Mouse (Mus musculus): ENCODE measurements around the gene Upk2. TPM values are rescaled to one million over a fixed set of nuclear protein-coding genes. Genes with fewer than 3 reads are reported as not detected.
"Not testable (repeated sequence)": the region's sequence is repeated elsewhere in the genome, so short reads cannot be mapped to it uniquely, and the experiment has no call there.

Upk2 gene
- polyA plus RNA-seq, 1 experiment from 2014 or later, result 0.83 TPM

DNA sequence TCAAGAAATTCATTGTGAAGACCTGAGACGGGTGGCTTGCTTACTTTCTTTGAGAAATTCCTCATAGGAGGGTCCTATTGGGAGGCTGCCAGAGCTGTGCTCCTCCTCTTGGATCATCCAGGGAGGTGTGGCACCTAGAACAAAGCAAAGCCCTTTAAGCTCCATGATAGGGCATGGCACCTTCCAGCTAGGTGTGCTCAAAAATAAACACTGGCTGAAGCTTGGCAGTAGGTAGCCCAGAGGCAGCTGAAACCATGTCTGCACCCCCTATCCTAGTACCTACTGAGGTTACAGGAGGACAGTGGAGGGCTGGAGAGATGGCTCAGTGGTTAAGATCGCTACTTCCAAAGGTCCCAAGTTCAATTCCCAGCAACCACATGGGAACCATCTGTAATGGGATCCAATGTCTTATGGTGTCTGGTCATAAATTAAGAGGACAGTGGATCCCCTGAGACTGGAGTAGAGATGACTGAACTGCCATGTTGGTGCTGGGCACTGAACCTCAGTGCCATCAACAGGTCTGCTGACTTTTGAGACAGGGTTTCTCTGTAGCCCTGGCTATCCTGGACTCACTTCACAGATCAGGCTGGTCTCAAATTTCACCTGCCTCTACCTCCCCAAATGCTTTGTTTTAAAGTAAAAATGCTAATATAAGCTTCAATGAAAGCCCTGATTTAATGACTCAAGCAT, 44.0 kb downstream of the Upk2 start:
- Histone ChIP-seq H3K27me3 (ENCODE audit: control insufficient read depth, insufficient read depth, low read length) (no peaks in the 10 kb centered on the region), H3K9ac (ENCODE audit: low read depth, low read length) (no peak overlapping the region), H3K9me3 (ENCODE audit: control insufficient read depth, low read length) (no peaks in the 10 kb centered on the region), H3K27ac (ENCODE audit: low read depth, low read length) (no peak overlapping the region), H3K4me3 (ENCODE audit: low read depth, low read length) (no peak overlapping the region), H3K36me3 (ENCODE audit: control insufficient read depth, insufficient read depth, low read length) (peaks cover 8% of the 10 kb centered on the region; the same call in 1 of the 2 replicates), H3K4me2 (replicated peaks; ENCODE audit: low read depth, low read length) (no peak overlapping the region), H3K4me1 (replicated peaks; ENCODE audit: control insufficient read depth, insufficient read depth, low read length) (no peaks in the 10 kb centered on the region)
- ATAC-seq (ENCODE audit: low FRiP score), result no peak
- 80% methylated on average over 2 of the region's 2 CpGs for WGBS
- no peak for DNase-seq (ENCODE audit: low spot score)

DNA sequence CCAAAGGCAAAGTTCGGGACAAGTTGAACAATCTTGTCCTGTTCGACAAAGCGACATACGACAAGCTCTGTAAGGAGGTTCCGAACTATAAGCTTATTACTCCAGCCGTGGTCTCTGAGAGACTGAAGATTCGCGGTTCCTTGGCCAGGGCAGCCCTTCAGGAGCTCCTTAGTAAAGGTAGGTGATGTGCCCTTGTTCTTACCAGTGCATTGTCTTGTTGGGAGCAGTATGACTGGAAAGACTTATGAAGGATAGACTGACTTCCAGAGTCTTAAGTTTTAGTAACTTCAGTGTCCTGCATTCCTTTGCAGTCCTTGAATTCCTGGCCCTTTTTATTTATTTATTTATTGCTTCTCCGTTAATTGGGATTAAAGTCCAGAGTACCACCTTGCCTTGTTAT, 46.1 kb downstream of the Upk2 start:
- H3K27ac ChIP-seq (ENCODE audit: low read depth, low read length); DNase-seq (ENCODE audit: low spot score); H3K36me3 ChIP-seq (ENCODE audit: control insufficient read depth, insufficient read depth, low read length); H3K9ac ChIP-seq (ENCODE audit: low read depth, low read length); H3K4me1 ChIP-seq (replicated peaks; ENCODE audit: control insufficient read depth, insufficient read depth, low read length); H3K9me3 ChIP-seq (ENCODE audit: control insufficient read depth, low read length); H3K27me3 ChIP-seq (ENCODE audit: control insufficient read depth, insufficient read depth, low read length); ATAC-seq (ENCODE audit: low FRiP score): not testable (repeated sequence)
- Histone ChIP-seq H3K4me2 (replicated peaks; ENCODE audit: low read depth, low read length) (peak overlapping the region; percentile 54), H3K4me3 (ENCODE audit: low read depth, low read length) (peak overlapping the region; percentile 87)
- WGBS, result 82% methylated on average over 9 of the region's 9 CpGs

DNA sequence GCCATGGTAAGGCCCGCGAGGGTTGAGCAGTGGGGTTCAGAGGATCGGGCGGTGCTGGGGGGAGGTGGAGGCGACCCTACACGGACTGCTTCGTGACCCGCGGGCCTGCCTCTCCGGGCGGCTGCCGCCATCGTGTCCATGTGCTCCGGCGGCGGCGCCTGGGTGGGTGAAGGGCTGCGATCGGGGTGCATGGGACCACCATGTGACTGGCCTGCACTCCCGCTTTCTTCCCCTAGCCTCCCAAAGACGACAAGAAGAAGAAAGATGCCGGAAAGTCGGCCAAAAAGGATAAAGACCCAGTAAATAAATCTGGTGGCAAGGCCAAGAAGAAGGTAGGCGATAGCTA, 47.1 kb downstream of the Upk2 start:
- H3K9me3 ChIP-seq (ENCODE audit: control insufficient read depth, low read length), result no peaks in the 10 kb centered on the region
- H3K4me2 ChIP-seq (replicated peaks; ENCODE audit: low read depth, low read length), result peak overlapping the region; percentile 54
- peak overlapping the region; percentile 92; the same call in 1 of the 2 replicates for H3K27ac ChIP-seq (ENCODE audit: low read depth, low read length)
- H3K4me1 ChIP-seq (replicated peaks; ENCODE audit: control insufficient read depth, insufficient read depth, low read length), result no peaks in the 10 kb centered on the region
- H3K9ac ChIP-seq (ENCODE audit: low read depth, low read length), result peak overlapping the region; percentile 81
- 2% methylated on average over 24 of the region's 24 CpGs for WGBS
- DNase-seq (ENCODE audit: low spot score) (no peak), ATAC-seq (ENCODE audit: low FRiP score) (no peak)
- peaks cover 7% of the 10 kb centered on the region; the same call in 1 of the 2 replicates for H3K36me3 ChIP-seq (ENCODE audit: control insufficient read depth, insufficient read depth, low read length)
- H3K4me3 ChIP-seq (ENCODE audit: low read depth, low read length), result peak overlapping the region; percentile 87
- no peaks in the 10 kb centered on the region for H3K27me3 ChIP-seq (ENCODE audit: control insufficient read depth, insufficient read depth, low read length)

DNA sequence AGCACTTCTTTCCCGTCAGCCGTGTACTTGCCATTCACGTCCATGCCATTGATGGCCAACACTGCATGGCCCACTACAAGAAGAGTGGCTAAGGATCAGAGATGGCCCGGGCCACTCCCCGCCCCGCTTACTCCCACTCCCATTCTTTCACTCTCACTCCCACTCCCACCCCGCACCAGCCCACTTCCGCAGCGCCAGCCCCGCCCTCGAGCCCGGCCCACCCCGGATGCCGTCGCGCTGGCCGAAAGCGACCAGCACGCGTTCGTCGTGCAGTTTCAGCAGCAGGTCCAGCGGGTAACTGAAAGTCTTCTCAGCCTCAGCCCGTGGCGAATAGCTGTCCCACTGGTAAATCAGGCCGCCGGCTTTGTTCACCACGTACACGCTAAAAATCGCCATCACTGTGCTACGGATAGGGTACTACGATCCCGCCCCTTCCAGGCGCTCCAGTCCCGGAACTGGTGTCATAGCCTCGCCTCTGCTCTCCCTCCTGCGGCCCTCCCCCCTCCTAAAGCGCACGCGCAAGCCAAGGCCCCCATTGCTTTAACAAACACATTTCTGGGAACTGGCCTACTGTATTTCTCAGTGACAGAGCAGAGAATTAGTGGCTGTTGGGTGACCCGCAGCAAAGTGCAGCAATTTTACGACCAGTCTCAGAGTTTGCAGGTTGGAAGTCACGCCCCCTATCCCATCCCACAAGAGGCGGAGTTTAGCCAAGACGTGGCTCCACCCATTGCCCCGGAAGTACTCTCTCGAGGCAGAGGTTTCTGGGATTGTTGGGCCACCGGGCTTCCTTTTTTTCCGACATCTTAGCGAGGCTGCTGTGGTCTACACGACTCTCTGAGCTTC, 47.6 kb downstream of the Upk2 start, which contains the start of the genes Rps25 and Trappc4:
Rps25 (plus strand) TSS at position 234 of the 846 bp plus-strand sequence.
Trappc4 (minus strand) TSS at position 695 of the 846 bp plus-strand sequence.
- H3K9ac ChIP-seq (ENCODE audit: low read depth, low read length), result peak within 1 kb of the TSS; percentile 81
- DNase-seq (ENCODE audit: low spot score) (peak; percentile 97), ATAC-seq (ENCODE audit: low FRiP score) (peak; percentile 97)
- peak within 1 kb of the TSS; percentile 92 for H3K27ac ChIP-seq (ENCODE audit: low read depth, low read length)
- H3K9me3 ChIP-seq (ENCODE audit: control insufficient read depth, low read length), result no peaks in the 10 kb centered on the region
- H3K4me2 ChIP-seq (replicated peaks; ENCODE audit: low read depth, low read length), result peak within 1 kb of the TSS; percentile 60
- WGBS, result 0% methylated on average over 48 of the region's 51 CpGs
- H3K27me3 ChIP-seq (ENCODE audit: control insufficient read depth, insufficient read depth, low read length), result no peaks in the 10 kb centered on the region
- H3K4me1 ChIP-seq (replicated peaks; ENCODE audit: control insufficient read depth, insufficient read depth, low read length), result no peaks in the 10 kb centered on the region
- H3K4me3 ChIP-seq (ENCODE audit: low read depth, low read length), result peak within 1 kb of the TSS; percentile 87
- peaks cover 5% of the 10 kb centered on the region; the same call in 1 of the 2 replicates for H3K36me3 ChIP-seq (ENCODE audit: control insufficient read depth, insufficient read depth, low read length)

DNA sequence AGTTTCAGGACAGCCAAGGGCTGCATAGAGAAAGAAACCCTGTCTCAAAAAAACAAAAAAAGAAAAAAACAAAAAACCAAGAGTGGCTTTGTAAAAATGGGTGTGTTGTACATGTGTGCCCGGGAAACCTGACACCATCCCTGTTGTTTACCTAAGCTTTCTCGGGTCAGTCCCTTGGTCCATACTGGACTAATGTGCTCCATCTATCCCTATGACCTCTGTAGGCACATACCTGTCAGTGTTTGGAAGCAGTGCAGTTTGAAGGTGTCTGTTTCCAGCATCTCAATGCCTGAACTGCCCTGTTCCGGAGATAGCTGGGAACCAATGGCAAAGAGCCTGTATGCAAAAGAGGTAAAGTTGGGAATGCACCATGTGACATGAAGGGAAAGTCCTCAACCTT, 49.8 kb downstream of the Upk2 start:
- Histone ChIP-seq H3K36me3 (ENCODE audit: control insufficient read depth, insufficient read depth, low read length) (no peaks in the 10 kb centered on the region; the same call in 1 of the 2 replicates), H3K27ac (ENCODE audit: low read depth, low read length) (no peak overlapping the region), H3K4me3 (ENCODE audit: low read depth, low read length) (no peak overlapping the region), H3K27me3 (ENCODE audit: control insufficient read depth, insufficient read depth, low read length) (no peaks in the 10 kb centered on the region), H3K9ac (ENCODE audit: low read depth, low read length) (no peak overlapping the region), H3K4me1 (replicated peaks; ENCODE audit: control insufficient read depth, insufficient read depth, low read length) (no peaks in the 10 kb centered on the region), H3K4me2 (replicated peaks; ENCODE audit: low read depth, low read length) (no peak overlapping the region), H3K9me3 (ENCODE audit: control insufficient read depth, low read length) (no peaks in the 10 kb centered on the region)
- ATAC-seq (ENCODE audit: low FRiP score) (no peak), DNase-seq (ENCODE audit: low spot score) (no peak)
- WGBS, result 81% methylated on average over 3 of the region's 3 CpGs

Other genes starting within 250 kb of the Upk2 start
- 22.7 and 24.7 TPM in 2 replicates for gene Cbl, start 220.9 kb downstream of the Upk2 start, polyA plus RNA-seq (2014; fragmentation: Nextera tagmentation; extraction: Ambion mirVana)
- gene Ccdc153, start 214.3 kb downstream of the Upk2 start, polyA plus RNA-seq (2014; fragmentation: Nextera tagmentation; extraction: Ambion mirVana), result not detected in 2 replicates
- gene Pdzd3, start 203.5 kb downstream of the Upk2 start, polyA plus RNA-seq (2014; fragmentation: Nextera tagmentation; extraction: Ambion mirVana), result 0.13 TPM in 1 of 2 replicates, not detected in the other
- 1.9 and 2.9 TPM in 2 replicates for gene Nlrx1, start 186.4 kb downstream of the Upk2 start, polyA plus RNA-seq (2014; fragmentation: Nextera tagmentation; extraction: Ambion mirVana)
- gene Abcg4, start 166.4 kb downstream of the Upk2 start, polyA plus RNA-seq (2014; fragmentation: Nextera tagmentation; extraction: Ambion mirVana), result 2.9 and 5.7 TPM in 2 replicates
- 23.1 and 23.2 TPM in 2 replicates for gene Hinfp, start 149.3 kb downstream of the Upk2 start, polyA plus RNA-seq (2014; fragmentation: Nextera tagmentation; extraction: Ambion mirVana)
- gene C2cd2l, start 134.7 kb downstream of the Upk2 start, polyA plus RNA-seq (2014; fragmentation: Nextera tagmentation; extraction: Ambion mirVana), result 10.1 and 11.4 TPM in 2 replicates
- 47.7 and 51.6 TPM in 2 replicates for gene Dpagt1, start 129.0 kb downstream of the Upk2 start, polyA plus RNA-seq (2014; fragmentation: Nextera tagmentation; extraction: Ambion mirVana)
- 340 and 346 TPM in 2 replicates for gene H2afx, start 120.3 kb downstream of the Upk2 start, polyA plus RNA-seq (2014; fragmentation: Nextera tagmentation; extraction: Ambion mirVana)
- 134 and 151 TPM in 2 replicates for gene Hmbs, start 110.7 kb downstream of the Upk2 start, polyA plus RNA-seq (2014; fragmentation: Nextera tagmentation; extraction: Ambion mirVana)
- gene Vps11, start 93.3 kb downstream of the Upk2 start, polyA plus RNA-seq (2014; fragmentation: Nextera tagmentation; extraction: Ambion mirVana), result 23.4 and 31.5 TPM in 2 replicates
- 29.7 and 31.8 TPM in 2 replicates for gene Hyou1, start 75.5 kb downstream of the Upk2 start, polyA plus RNA-seq (2014; fragmentation: Nextera tagmentation; extraction: Ambion mirVana)
- gene Slc37a4, start 58.1 kb downstream of the Upk2 start, polyA plus RNA-seq (2014; fragmentation: Nextera tagmentation; extraction: Ambion mirVana), result 27.9 and 31.5 TPM in 2 replicates
- gene Rps25, start 47.8 kb downstream of the Upk2 start, polyA plus RNA-seq (2014; fragmentation: Nextera tagmentation; extraction: Ambion mirVana), result 1,535 and 1,670 TPM in 2 replicates
- 255 and 264 TPM in 2 replicates for gene Trappc4, start 47.4 kb downstream of the Upk2 start, polyA plus RNA-seq (2014; fragmentation: Nextera tagmentation; extraction: Ambion mirVana)
- gene Ccdc84, start 36.4 kb downstream of the Upk2 start, polyA plus RNA-seq (2014; fragmentation: Nextera tagmentation; extraction: Ambion mirVana), result 21.7 and 22.0 TPM in 2 replicates
- gene Foxr1, start 13.8 kb downstream of the Upk2 start, polyA plus RNA-seq (2014; fragmentation: Nextera tagmentation; extraction: Ambion mirVana), result not detected in 2 replicates
- gene Bcl9l, start 27.8 kb upstream of the Upk2 start, polyA plus RNA-seq (2014; fragmentation: Nextera tagmentation; extraction: Ambion mirVana), result 8.6 and 10.1 TPM in 2 replicates
- gene Cxcr5, start 106.9 kb upstream of the Upk2 start, polyA plus RNA-seq (2014; fragmentation: Nextera tagmentation; extraction: Ambion mirVana), result 0.11 and 0.48 TPM in 2 replicates
- gene Ddx6, start 149.9 kb upstream of the Upk2 start, polyA plus RNA-seq (2014; fragmentation: Nextera tagmentation; extraction: Ambion mirVana), result 16.0 and 32.7 TPM in 2 replicates
- gene Treh, start 218.3 kb upstream of the Upk2 start, polyA plus RNA-seq (2014; fragmentation: Nextera tagmentation; extraction: Ambion mirVana), result not detected in 2 replicates